Mouse (Mus musculus): ENCODE measurements around the gene Nup62cl.
A peak's percentile ranks its signal among the peaks of the same experiment; 100 is the strongest.

Gene Nup62cl

DNA sequence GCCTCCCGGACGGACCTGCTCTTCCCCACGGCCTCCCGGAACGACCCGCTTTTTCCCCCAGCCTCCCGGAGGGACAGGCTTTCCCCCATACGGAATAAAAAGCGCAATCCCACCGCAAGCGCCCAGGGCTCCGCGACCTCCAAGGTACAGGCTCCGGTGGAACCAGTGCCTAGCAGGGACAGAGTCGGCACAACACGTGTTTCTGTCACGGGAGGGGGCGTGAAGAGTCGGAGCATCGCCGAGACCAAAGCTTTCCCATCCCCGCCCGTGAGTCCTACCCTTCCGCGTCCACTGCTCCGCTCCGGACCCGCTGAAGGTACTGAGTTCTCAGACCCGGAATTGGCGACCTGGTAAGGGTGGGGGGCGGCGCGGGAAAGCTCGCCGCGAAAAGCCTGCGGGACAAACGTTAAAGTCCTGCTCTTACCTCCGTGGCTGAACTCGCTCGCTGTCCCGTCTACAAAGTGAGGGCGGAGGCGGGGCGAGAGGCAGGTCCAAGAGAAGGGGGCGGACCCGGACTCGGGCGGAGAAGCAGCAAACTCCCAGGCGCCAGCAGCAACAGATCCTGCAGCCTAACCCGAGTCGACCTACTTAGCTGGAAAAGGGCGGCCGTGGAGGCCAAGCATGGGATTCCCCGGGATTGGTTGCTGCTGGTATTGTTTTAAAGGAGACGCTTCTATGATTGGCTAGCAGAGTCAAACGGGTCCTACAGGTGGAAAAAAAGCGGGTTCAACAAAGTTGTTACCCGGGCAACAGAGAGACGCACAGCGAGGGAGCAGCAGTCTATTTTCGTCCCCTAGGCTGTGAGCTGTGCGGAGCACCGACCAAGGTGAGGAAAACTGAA lies at the start of gene Nup62cl, which contains the start of gene Pih1h3b:
TSS of gene Nup62cl (minus strand) at position 578 of the 841 bp plus-strand sequence.
TSS of gene Pih1h3b (plus strand) at position 745 of the 841 bp plus-strand sequence.
- peak; percentile 1 for DNase-seq

DNA sequence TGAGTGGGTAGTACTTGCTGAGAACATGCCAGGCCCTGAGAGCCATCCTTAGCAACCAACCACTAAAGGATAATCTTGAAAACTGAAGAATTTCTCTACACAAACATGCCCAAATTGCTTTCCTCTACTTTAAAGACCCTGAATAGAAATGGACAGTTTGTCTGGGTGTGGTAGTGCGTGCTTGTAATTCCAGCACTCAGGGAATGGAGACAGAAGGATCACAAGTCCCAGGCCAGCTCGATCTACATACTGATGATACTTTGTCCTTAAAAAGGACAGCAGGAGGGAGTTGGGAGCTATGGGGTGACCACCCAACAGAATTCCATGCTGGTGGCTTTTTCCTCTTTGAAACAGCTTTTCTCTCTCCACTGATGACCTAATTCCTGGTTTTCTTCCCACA lies 31.6 kb upstream of the Nup62cl start:
- no peak for DNase-seq

DNA sequence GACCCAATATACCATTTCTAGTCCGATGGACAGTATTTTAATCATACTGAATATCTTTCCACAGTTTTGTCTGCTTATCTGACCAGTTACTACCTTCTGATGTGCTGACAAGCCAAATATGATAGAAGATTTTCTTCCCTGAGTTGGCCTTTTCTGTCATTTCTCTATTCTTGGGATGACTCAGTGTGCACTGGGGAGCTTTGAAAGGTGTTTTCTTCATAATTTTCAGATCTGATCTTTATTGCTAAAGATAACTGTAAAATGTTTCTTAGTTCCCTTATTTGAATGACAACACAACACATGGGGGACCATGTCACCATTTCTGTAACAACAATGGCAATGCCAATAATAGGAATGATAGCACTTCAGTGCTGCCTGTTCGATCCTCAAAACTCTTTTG lies 20.0 kb upstream of the Nup62cl start:
- no peak for DNase-seq

DNA sequence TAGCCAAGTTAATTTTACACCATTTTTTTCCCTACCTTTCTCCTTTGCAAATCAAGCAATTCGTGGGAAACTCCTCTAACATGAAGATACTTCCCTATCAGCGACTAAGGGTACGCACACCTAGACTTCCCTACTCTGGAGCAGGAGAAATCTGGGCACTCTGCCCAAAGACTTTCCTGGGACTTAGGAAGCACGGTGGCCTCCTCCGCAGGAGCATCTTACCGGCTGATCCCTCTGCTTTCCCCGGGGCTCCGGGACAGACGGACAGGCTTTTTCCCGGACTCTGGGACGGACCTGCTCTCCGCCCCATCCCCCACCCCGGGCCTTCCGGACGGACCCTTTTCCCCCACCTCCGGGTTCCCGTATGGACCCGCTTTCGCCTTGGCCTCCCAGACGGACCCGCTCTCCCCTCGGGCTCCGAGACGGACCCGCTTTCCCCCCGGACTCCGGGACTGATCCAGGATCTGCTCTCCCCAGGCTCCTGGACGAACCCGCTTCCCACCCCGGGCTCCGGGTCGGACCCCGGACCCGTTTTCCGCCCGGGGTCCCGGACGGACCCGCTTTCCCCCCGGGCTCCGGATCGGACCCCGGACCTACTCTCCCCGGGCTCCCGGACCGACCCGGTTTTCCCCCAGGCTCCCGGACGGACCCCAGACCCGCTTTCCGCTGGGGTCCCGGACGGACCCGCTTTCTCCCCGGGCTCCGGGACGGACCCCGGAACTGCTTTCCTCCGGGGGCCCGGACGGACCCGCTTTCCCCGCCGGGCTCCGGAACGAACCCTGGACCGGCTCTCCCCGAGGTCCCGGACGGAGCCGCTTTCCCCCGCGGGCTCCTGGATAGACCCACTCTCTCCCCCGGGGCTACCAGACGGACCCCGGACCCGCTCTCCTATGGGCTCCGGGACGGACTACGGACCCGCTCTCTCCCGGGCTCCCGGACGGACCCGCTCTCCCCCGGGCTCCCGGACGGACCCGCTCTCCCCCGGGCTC lies 1.3 kb downstream of the Nup62cl start:
- DNase-seq = no peak

DNA sequence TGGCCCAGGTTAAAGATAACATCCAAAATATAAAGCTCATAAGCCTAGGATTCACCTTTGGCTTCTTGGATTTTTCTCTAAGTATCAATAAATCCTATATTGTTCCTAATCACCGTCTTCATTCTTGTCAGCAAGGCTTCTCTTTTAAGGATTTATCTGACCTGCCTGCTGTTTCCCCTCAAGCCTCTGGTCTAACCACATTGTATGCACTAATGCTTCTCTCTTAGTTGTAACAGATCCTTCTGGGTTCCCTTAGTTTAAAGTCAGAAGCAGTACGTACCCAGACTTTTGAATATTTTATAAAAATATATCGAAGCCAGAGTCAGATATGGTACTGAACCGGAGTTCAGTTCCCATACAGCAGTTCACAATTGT lies 63.8 kb downstream of the Nup62cl start:
- DNase-seq = no peak

DNA sequence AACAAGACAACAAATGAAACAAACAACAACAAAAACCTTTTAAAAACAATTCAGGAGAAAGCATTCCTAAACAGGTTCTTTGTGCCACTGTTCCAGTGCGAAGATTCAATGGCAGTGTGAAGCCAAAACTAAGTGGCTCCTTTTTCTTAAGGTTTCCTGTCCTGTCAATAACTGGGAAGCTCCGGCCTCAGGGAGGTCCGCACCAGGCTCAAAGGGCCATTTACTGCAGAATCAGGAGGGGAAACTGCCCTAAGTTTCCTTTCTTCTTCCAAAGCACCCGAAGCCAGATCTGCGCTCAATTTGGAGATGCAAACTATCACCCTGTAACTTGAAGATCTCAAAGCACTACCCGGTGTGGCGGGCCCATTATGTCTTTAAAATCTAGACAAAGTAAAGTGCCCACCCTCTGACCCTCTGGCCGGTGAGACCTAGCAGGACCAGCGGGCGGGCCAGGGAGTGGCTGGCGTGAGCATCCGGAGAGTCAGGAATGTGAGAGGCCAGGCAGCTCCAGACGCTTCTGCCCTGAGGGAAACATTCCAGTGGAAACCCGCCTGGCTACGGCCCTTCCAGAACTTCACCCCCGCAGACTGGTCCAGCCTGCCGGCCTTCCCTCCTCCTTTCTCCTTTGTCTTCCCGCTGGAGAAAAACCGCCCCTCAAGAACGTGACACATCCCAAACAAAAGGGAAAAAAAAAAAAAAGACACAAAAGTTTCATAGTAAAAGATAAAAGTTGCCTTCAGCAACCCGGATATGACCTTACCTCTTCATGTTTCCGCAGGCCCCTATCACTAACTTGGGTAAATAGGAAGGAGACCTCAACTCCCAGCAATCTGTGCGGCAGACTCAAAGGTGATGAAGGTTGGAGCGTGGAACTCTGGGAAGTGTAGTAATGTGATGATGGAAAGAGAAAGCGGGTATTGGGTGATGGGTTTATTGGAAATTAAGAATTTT lies 64.5 kb downstream of the Nup62cl start, which contains the start of gene Rbm41:
TSS of gene Rbm41 (minus strand) at position 856 of the 951 bp plus-strand sequence.
- DNase-seq = peak; percentile 22

DNA sequence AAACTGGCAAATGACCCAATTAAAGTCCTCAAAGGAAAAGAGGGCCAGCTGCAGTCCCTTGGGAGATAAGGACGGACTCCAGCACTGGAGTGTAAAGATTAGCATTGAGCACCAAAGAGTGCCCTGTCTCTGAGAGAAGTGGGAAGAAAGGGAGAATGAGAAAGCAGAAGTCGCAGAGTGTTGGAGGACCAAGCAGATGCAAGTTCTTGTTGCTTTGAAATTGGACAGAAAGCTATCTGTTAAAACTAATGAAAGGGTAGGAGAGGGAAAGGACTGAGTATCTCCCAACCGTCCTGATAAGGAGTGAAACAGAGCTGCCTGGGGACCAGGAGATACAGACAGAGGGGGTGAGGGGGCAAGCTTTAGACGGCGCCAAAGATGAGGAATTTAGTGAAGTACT lies 80.4 kb downstream of the Nup62cl start:
- DNase-seq = no peak
